Mouse (Mus musculus): ENCODE results near the gene Apba2.

DNA sequence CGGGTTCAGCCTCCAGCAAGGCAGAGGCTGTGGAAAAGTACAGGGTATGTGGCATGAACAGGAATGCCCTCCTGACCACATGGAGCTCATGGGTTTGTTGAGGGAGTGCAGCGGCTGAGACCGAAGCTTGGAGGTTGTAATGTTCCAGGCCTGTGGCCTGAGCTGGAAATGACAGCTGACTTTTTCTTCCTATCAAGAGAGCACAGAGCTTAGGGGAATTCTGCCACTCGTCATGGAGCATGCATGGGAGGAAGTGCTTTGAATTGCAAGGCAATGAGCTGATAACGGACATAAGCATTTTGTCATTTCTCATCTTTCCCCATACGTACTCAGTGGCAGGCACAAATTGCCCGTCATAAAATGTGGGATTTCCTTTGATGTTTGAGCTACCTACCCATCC is 163.6 kb downstream of the Apba2 start:
- no peak for TF ChIP-seq GATA1 (IDR thresholded peaks at IDR 0.05; ENCODE audit: borderline replicate concordance, low read length)
- TF ChIP-seq FLI1 (IDR thresholded peaks at IDR 0.05; ENCODE audit: low read length), result no peak
